Mouse (Mus musculus) MEL (cell line): ENCODE measurements around the gene Tarm1. TPM values are rescaled to one million over a fixed set of nuclear protein-coding genes. Genes with fewer than 3 reads are reported as not detected.

Experiments
- DNase-seq: peaks from one replicate; pipeline ENCODE4 v3.0.0; 2011; ENCODE audit warnings: low read depth, low spot score
- H3K27ac ChIP-seq: 2 replicates; pipeline ENCODE4 v1.5.1; 2012; ENCODE audit warnings: low read depth, mild to moderate bottlenecking, control low read depth, low read length, moderate library complexity; ENCODE audit not compliant: control insufficient read depth
- H3K27me3 ChIP-seq, 2 experiments: fragments of 150-350 bp in 1 of 2; sonication (generic) in 1 of 2; 2 replicates each; pipeline ENCODE4 v1.6.1; 2012; ENCODE audit warnings: low read length in 2 of 2, mild to moderate bottlenecking in 2 of 2, improper control_type of control experiment in 1 of 2, moderate library complexity in 1 of 2; ENCODE audit not compliant: insufficient read depth in 2 of 2, control insufficient read depth in 1 of 2
- H3K36me3 ChIP-seq, 2 experiments: 2 replicates each; pipeline ENCODE4 v1.6.1; 2012 to 2014; ENCODE audit warnings: low read length in 2 of 2, improper control_type of control experiment in 1 of 2, inconsistent platforms in 1 of 2, mild to moderate bottlenecking in 1 of 2; ENCODE audit not compliant: insufficient read depth in 2 of 2, control insufficient read depth in 1 of 2
- H3K4me1 ChIP-seq, 2 experiments: fragments of 150-350 bp in 1 of 2; sonication (generic) in 1 of 2; 2 replicates each; pipeline ENCODE4 v1.6.1; 2012; ENCODE audit warnings: low read length in 2 of 2, improper control_type of control experiment in 1 of 2, mild to moderate bottlenecking in 1 of 2; ENCODE audit not compliant: insufficient read depth in 2 of 2, control insufficient read depth in 1 of 2
- H3K4me3 ChIP-seq, 2 experiments: fragments of 150-350 bp in 1 of 2; sonication (generic) in 1 of 2; 2 replicates each; pipeline ENCODE4 v1.5.1; 2012; ENCODE audit warnings: low read depth in 2 of 2, low read length in 2 of 2, mild to moderate bottlenecking in 2 of 2, moderate library complexity in 2 of 2, control low read depth in 1 of 2, improper control_type of control experiment in 1 of 2; ENCODE audit not compliant: control insufficient read depth in 1 of 2, insufficient read depth in 1 of 2
- H3K79me2 ChIP-seq: 2 replicates; pipeline ENCODE4 v1.6.1; 2012; ENCODE audit warnings: mild to moderate bottlenecking, low read length, moderate library complexity; ENCODE audit not compliant: control insufficient read depth, poor library complexity, insufficient read depth
- H3K9ac ChIP-seq: 2 replicates; pipeline ENCODE4 v1.6.1; 2012; ENCODE audit warnings: low read depth, mild to moderate bottlenecking, control low read depth, low read length, moderate library complexity; ENCODE audit not compliant: control insufficient read depth, poor library complexity, severe bottlenecking
- H3K9me3 ChIP-seq: fragments of 150-350 bp; sonication (generic); replicated peaks from 2 replicates; pipeline ENCODE4 v1.6.1; 2012; ENCODE audit warnings: mild to moderate bottlenecking, low read length, improper control_type of control experiment, moderate library complexity; ENCODE audit not compliant: insufficient read depth
- BHLHE40 ChIP-seq: IDR thresholded peaks from 2 replicates; pipeline ENCODE4 v1.6.1; 2012; ENCODE audit warnings: low read depth, mild to moderate bottlenecking, inconsistent platforms, low read length, improper control_type of control experiment, borderline replicate concordance
- CHD1 ChIP-seq: IDR thresholded peaks from 2 replicates; pipeline ENCODE4 v1.6.1; 2012; ENCODE audit warnings: low read depth, mild to moderate bottlenecking, inconsistent platforms, low read length, improper control_type of control experiment
- CTCF ChIP-seq, 3 experiments: IDR thresholded peaks in 2 of 3; conservative IDR thresholded peaks in 1 of 3; 2 replicates each; pipeline ENCODE4 v1.5.1; 2011 to 2012; ENCODE audit warnings: low read length in 3 of 3, low read depth in 2 of 3, mild to moderate bottlenecking in 2 of 3, improper control_type of control experiment in 1 of 3, inconsistent platforms in 1 of 3, mixed read lengths in 1 of 3, moderate library complexity in 1 of 3; ENCODE audit not compliant: control insufficient read depth in 1 of 3, insufficient read depth in 1 of 3, poor library complexity in 1 of 3, severe bottlenecking in 1 of 3
- E2F4 ChIP-seq: IDR thresholded peaks from 2 replicates; pipeline ENCODE4 v1.6.1; 2011; ENCODE audit warnings: low read depth, low read length, improper control_type of control experiment, borderline replicate concordance
- ELF1 ChIP-seq: IDR thresholded peaks from 2 replicates; pipeline ENCODE4 v1.6.1; 2014; ENCODE audit warnings: low read depth, mild to moderate bottlenecking, inconsistent platforms, low read length, improper control_type of control experiment, moderate library complexity
- EP300 ChIP-seq, 2 experiments: IDR thresholded peaks; 2 replicates each; pipeline ENCODE4 v1.6.1; 2011; ENCODE audit warnings: improper control_type of control experiment in 2 of 2, low read length in 2 of 2, low read depth in 1 of 2, mild to moderate bottlenecking in 1 of 2
- ETS1 ChIP-seq: IDR thresholded peaks from 2 replicates; pipeline ENCODE4 v1.6.1; 2012; ENCODE audit warnings: low read depth, mild to moderate bottlenecking, inconsistent platforms, low read length, improper control_type of control experiment, moderate library complexity
- GABPA ChIP-seq: IDR thresholded peaks from 2 replicates; pipeline ENCODE4 v1.6.1; 2012; ENCODE audit warnings: low read depth, mild to moderate bottlenecking, inconsistent platforms, low read length, improper control_type of control experiment, moderate library complexity
- JUND ChIP-seq: IDR thresholded peaks from 2 replicates; pipeline ENCODE4 v1.6.1; 2011; ENCODE audit warnings: low read depth, mild to moderate bottlenecking, improper control_type of control experiment, low read length
- KAT2A ChIP-seq: conservative IDR thresholded peaks from 2 replicates; pipeline ENCODE4 v1.6.1; 2012; ENCODE audit warnings: low read depth, low read length, improper control_type of control experiment, inconsistent platforms
- MAX ChIP-seq: IDR thresholded peaks from 2 replicates; pipeline ENCODE4 v1.6.1; 2011; ENCODE audit warnings: low read length, improper control_type of control experiment
- MEF2A ChIP-seq: IDR thresholded peaks from 2 replicates; pipeline ENCODE4 v1.6.1; 2014; ENCODE audit warnings: low read depth, mild to moderate bottlenecking, inconsistent platforms, low read length, improper control_type of control experiment; ENCODE audit not compliant: poor library complexity, insufficient replicate concordance, severe bottlenecking; ENCODE audit errors: extremely low read depth
- MXI1 ChIP-seq: IDR thresholded peaks from 2 replicates; pipeline ENCODE4 v1.6.1; 2011; ENCODE audit warnings: mild to moderate bottlenecking, low read depth, low read length, improper control_type of control experiment
- MYB ChIP-seq: IDR thresholded peaks from 2 replicates; pipeline ENCODE4 v1.6.1; 2011; ENCODE audit warnings: mild to moderate bottlenecking, low read depth, low read length, improper control_type of control experiment
- MYC ChIP-seq: IDR thresholded peaks from 2 replicates; pipeline ENCODE4 v1.6.1; 2011; ENCODE audit warnings: low read depth, mild to moderate bottlenecking, low read length, improper control_type of control experiment, moderate library complexity
- NELFE ChIP-seq: IDR thresholded peaks from 2 replicates; pipeline ENCODE4 v1.6.1; 2011; ENCODE audit warnings: low read depth, low read length, improper control_type of control experiment
- POLR2A ChIP-seq, 2 experiments: IDR thresholded peaks; 2 replicates each; pipeline ENCODE4 v1.6.1; 2011 to 2012; ENCODE audit warnings: low read length in 2 of 2, mild to moderate bottlenecking in 2 of 2, control low read depth in 1 of 2, improper control_type of control experiment in 1 of 2, low read depth in 1 of 2, moderate library complexity in 1 of 2; ENCODE audit not compliant: control insufficient read depth in 1 of 2, insufficient read depth in 1 of 2, poor library complexity in 1 of 2
- RAD21 ChIP-seq: IDR thresholded peaks from 2 replicates; pipeline ENCODE4 v1.6.1; 2011; ENCODE audit warnings: mild to moderate bottlenecking, low read depth, low read length, improper control_type of control experiment
- RCOR1 ChIP-seq: IDR thresholded peaks from 2 replicates; pipeline ENCODE4 v1.6.1; 2012; ENCODE audit warnings: low read depth, mild to moderate bottlenecking, inconsistent platforms, low read length, improper control_type of control experiment
- TAL1 ChIP-seq: IDR thresholded peaks from 2 replicates; pipeline ENCODE4 v1.6.1; 2012; ENCODE audit warnings: mild to moderate bottlenecking, inconsistent platforms, low read length, moderate library complexity, mixed read lengths
- TBP ChIP-seq: IDR thresholded peaks from 2 replicates; pipeline ENCODE4 v1.8.0; 2011; ENCODE audit warnings: low read depth, low read length, improper control_type of control experiment
- TCF12 ChIP-seq: IDR thresholded peaks from 2 replicates; pipeline ENCODE4 v1.6.1; 2014; ENCODE audit warnings: low read depth, mild to moderate bottlenecking, inconsistent platforms, low read length, improper control_type of control experiment, moderate library complexity
- ZC3H11A ChIP-seq: IDR thresholded peaks from 2 replicates; pipeline ENCODE4 v1.6.1; 2012; ENCODE audit warnings: low read depth, mild to moderate bottlenecking, inconsistent platforms, low read length, improper control_type of control experiment
- ZKSCAN1 ChIP-seq: IDR thresholded peaks from 2 replicates; pipeline ENCODE4 v1.6.1; 2012; ENCODE audit warnings: low read depth, mild to moderate bottlenecking, inconsistent platforms, low read length, improper control_type of control experiment, moderate library complexity
- polyA plus RNA-seq, 2 experiments: library from polyadenylated mRNA; stranded (reverse) in 1 of 2; unstranded in 1 of 2; fragments of >175 nt in 1 of 2; fragments of >200 nt in 1 of 2; gene quantifications; 2 replicates each; pipeline versions ENCODE4 v1.2.1 to v1.2.4; 2012; ENCODE audit warnings: low replicate concordance in 2 of 2, low read depth in 1 of 2; ENCODE audit not compliant: insufficient read length in 2 of 2, insufficient read depth in 1 of 2, missing spikeins in 1 of 2
- total RNA-seq: library from RNA; depleted of rRNA; stranded (reverse); fragments of 300-350 nt; gene quantifications from 2 replicates; pipeline ENCODE4 v1.2.3, GENCODE M21; 2012

Tarm1 gene
- total and polyA plus RNA-seq, 3 experiments = 1.1 to 1.7 TPM; not detected in 1

GRCm38 (mm10) chr7:3452821-3453485, 49.5 kb downstream of the Tarm1 start:
- Histone ChIP-seq H3K27ac (no peak overlapping the region), H3K9ac (no peak overlapping the region), H3K36me3 (peaks cover 0 to 7% of the 10 kb centered on the region in 2 experiments; a peak in 2 of 4 replicates), H3K27me3 (no peaks in the 10 kb centered on the region), H3K79me2 (no peaks in the 10 kb centered on the region), H3K4me3 (no peak overlapping the region), H3K4me1 (peaks cover 0 to 9% of the 10 kb centered on the region in 2 experiments; a peak in 2 of 4 replicates), H3K9me3 (no peaks in the 10 kb centered on the region)
- TF ChIP-seq CHD1 (no peak), MXI1 (no peak), NELFE (no peak), MEF2A (no peak), KAT2A (no peak)
- no peak for DNase-seq

GRCm38 (mm10) chr7:3451161-3451560, 51.3 kb downstream of the Tarm1 start:
- Histone ChIP-seq H3K4me3 (no peak overlapping the region), H3K36me3 (peaks cover 0 to 7% of the 10 kb centered on the region in 2 experiments; a peak in 2 of 4 replicates), H3K79me2 (no peaks in the 10 kb centered on the region), H3K27ac (no peak overlapping the region), H3K27me3 (no peaks in the 10 kb centered on the region), H3K9ac (no peak overlapping the region), H3K4me1 (peaks cover 0 to 9% of the 10 kb centered on the region in 2 experiments; a peak in 2 of 4 replicates), H3K9me3 (no peaks in the 10 kb centered on the region)
- no peak for DNase-seq
- TF ChIP-seq MYB (no peak), MEF2A (no peak), TAL1 (no peak), CTCF (IDR thresholded peaks at IDR 0.05 in 2 of 3, conservative IDR thresholded peaks at IDR 0.05 in 1 of 3; ENCODE audit: control insufficient read depth in 1 of 3, insufficient read depth in 1 of 3, low read depth in 2 of 3, low read length in 3 of 3, poor library complexity in 1 of 3, severe bottlenecking in 1 of 3) (no peak), MAX (no peak), MYC (no peak), RCOR1 (no peak), GABPA (no peak), ETS1 (no peak), POLR2A (IDR thresholded peaks at IDR 0.05; ENCODE audit: control insufficient read depth in 1 of 2, insufficient read depth in 1 of 2, low read depth in 1 of 2, low read length in 2 of 2, poor library complexity in 1 of 2) (no peak)

- Histone ChIP-seq H3K4me1 (peaks cover 0 to 9% of the 10 kb centered on the region in 2 experiments; a peak in 2 of 4 replicates), H3K27ac (no peak overlapping the region)
- no peak for DNase-seq
- TF ChIP-seq TCF12 (no peak), ZKSCAN1 (no peak), BHLHE40 (no peak), TAL1 (no peak), TBP (no peak), POLR2A (IDR thresholded peaks at IDR 0.05; ENCODE audit: control insufficient read depth in 1 of 2, insufficient read depth in 1 of 2, low read depth in 1 of 2, low read length in 2 of 2, poor library complexity in 1 of 2) (no peak), E2F4 (no peak), EP300 (IDR thresholded peaks at IDR 0.05; ENCODE audit: low read depth in 1 of 2, low read length in 2 of 2) (no peak), MXI1 (no peak), JUND (no peak), MYB (no peak), ETS1 (no peak), CHD1 (no peak), ZC3H11A (no peak), ELF1 (no peak), RAD21 (no peak)
Observed at GRCm38 (mm10) chr7:3450671-3451070, 51.8 kb downstream of the Tarm1 start.

More at GRCm38 (mm10) chr7:3450671-3451070, 51.8 kb downstream of the Tarm1 start:
- H3K36me3 ChIP-seq = peaks cover 0 to 7% of the 10 kb centered on the region in 2 experiments; a peak in 2 of 4 replicates
- no peaks in the 10 kb centered on the region for H3K27me3 ChIP-seq
- H3K9me3 ChIP-seq = no peaks in the 10 kb centered on the region
- H3K79me2 ChIP-seq = no peaks in the 10 kb centered on the region
- no peak overlapping the region for H3K4me3 ChIP-seq
- H3K9ac ChIP-seq = no peak overlapping the region
